Mouse (Mus musculus) layer of hippocampus, postnatal 14 days (tissue): ENCODE data around the gene Nmu. TPM values are rescaled to one million over a fixed set of nuclear protein-coding genes. Genes with fewer than 3 reads are reported as not detected.

Source experiments
- DNase-seq, 2 experiments: peaks; one replicate each; pipeline ENCODE4 v3.0.0; 2021 to 2022; ENCODE audit warnings: low spot score in 2 of 2, mixed read lengths in 1 of 2
- long read RNA-seq, 2 experiments: library from polyadenylated mRNA; stranded (forward); transcript quantifications; one replicate each; pipeline ENCODE4 v2.0.0; 2021
- total RNA-seq, 2 experiments: library from RNA; stranded (reverse); gene quantifications; 2 replicates each; pipeline ENCODE4 v1.2.3; 2021

Gene Nmu
- not detected for total RNA-seq
- long read RNA-seq, experiment 1 = 0 reads
- long read RNA-seq, experiment 2 = 0 reads

DNA sequence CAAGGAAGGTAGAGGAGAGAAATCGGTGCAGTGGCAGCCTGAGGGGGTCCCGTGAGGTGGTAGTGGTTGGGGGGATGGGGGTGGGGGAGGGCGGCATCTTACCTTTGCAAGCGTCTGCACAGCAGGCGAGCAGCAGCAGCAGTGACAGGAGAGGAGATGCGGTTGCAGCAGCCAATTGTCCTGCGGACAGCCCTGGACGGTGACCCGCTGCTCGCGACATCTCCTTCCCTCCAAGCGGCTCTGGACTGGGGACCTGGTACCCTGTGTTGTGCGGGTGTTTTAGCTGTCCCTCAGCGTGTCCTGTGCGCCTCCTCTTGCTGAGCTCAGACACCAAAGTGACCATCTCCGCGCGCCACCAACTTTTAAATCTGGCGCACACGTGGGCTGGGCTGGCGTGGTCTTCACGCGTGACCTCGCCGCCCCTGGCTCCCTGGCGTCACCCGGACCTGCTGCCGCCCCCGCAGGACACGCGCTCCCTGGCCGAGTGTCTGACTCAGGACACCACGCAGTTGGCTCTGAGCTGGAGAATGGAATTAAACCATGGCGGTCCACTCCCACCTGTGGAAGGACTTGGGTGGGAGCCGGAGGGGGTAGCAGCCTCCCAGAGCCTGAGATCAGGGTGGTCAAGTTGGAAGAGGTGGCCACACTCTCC, at the start of gene Nmu:
TSS of gene Nmu (minus strand) at position 336 of the 652 bp plus-strand sequence.
- DNase-seq = no peak

DNA sequence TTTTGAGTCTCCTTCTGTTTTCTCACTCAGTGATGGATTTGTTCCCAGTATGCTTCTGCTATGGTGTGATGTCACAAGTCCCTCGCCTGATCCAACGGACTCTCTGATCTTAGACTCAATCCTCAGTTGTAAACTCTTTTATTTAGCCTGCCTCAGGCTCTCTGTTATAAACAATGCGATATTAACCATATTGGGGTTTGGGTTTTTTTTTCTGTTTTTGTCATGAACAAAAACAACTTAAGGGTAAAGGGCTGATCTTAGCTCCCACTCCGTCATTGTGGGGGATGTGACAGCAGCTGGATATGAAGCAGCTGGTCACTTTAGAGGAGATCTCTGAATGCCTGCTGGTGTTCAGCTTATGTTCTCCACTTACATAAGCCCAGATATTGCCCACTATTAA, 48.1 kb upstream of the Nmu start:
- no peak for DNase-seq

DNA sequence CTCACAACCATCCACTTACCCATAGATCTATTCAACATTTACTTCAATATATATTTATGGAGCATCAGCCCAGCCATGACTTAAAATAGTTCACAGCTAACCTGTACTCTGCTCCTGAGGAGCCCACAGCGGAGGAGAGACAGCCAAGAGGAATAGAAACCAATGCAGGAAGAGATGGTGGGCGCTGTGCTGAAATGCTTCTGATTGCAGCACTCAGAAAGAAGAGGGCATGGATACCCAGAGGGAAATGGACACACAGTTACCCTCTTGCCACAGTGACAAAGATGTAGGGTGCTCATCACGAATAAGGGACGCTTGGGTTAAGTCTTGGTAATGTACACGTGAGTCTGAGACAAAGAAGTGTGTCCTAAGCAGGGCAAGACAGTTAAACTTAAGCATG, 30.8 kb upstream of the Nmu start:
- DNase-seq = no peak

DNA sequence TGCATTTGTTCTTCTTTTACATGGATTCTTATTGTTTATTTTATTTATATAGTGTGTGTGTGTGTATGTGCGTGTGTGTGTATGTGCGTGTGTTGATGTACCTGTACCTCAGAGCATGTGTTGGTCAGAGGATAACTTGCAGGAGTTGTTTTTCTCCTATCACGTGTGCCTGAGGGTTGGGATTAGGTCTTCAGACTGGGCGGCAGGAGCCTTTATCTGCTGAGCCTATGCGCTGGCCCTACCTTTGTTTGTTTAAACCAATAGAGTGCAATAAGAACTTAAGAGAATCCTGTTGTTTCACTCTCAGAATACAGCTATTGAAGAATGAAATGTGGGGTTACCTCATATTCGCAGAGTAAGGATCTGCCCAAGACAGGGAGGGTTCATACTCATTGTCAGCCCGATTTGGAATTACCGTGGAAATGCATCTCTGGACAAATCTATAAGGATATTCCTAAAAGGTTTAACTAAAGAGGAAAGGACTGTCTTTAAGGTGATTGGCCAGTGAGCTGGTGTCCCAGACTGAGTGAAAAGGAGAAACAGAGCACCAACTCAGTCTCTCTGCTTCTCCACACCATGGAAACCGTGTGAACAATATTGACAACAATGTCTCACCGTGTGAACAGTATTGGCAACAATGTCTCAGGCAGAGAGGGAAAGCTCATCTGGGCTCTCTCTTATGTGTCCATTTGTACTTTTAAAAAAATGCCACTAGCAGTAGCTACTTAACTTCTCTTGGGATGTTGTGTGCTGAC, 25.6 kb upstream of the Nmu start:
- DNase-seq = no peak

DNA sequence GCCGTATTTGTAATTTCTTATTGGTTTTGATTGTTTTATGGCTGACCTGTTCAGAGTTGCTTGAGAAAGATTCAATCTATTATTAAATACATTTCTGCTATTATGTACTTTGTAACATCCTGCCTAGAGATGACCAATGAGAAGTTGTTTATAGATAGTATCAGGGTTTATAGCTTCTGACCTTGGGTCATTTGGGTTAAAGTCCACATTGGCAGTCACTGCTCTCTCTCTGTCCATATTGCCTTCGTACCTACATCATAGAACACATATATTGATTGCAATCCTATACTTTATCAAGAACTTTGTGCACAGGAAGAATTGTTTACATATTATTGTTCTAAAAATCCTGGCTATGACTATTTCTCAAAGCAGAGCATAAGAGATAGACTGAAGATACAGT, 24.9 kb upstream of the Nmu start:
- DNase-seq = no peak

DNA sequence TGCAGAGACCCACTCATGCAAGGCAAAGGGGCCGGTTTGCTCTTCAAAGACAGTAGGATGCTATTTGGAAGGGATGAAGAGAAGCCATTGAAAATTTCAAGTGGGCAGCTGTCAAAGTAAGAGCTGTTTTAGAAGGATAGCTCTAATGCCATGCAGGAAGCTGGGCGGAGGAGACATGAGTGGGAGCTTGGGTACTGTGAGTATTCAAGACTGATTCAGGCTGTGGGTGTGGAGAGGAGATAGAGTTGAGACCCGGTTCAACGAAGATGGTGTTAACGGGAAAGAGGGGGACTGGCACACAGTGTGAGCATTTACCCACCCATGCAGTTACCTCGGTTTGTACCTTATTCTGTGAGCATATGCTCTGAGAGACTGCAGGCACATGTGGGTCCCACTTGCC, 20.1 kb upstream of the Nmu start:
- DNase-seq = no peak

DNA sequence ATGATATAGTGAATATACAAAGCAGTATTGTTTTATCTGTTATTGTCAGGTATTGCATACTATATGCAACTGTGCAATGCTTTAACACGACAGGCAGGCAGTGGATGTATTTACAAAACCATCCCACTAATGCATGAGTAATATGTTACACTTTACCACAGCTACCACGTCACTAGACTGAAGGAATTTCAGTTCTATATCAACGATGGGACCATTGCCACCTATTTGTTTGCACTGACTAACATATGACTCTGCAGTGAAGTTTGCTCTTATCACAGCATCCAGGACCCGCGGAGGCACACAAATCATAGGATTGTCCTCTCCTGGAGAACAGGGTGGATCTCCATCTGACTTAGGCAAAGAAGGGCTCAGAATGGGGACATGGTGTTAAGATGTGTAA, 18.2 kb upstream of the Nmu start:
- DNase-seq = no peak

DNA sequence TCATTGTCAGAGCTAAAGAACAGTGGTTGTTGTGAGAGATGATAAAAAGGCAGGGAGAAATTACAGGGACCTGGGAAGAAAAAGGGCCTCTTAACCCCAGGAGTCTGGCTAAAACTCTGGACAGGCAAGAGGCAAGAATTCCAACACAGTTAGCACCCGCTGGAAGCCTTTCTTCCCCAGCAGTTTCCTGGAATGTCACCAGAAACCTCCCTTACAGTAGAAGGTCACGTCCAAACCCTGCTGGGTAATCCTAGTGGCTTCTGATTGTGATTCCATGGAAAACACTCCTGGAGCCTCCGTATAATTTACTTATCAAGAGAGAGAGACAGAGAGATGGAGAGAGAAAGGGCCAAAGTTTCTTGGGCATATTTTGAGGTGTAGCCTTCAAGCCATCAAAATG, 15.6 kb upstream of the Nmu start:
- no peak for DNase-seq

DNA sequence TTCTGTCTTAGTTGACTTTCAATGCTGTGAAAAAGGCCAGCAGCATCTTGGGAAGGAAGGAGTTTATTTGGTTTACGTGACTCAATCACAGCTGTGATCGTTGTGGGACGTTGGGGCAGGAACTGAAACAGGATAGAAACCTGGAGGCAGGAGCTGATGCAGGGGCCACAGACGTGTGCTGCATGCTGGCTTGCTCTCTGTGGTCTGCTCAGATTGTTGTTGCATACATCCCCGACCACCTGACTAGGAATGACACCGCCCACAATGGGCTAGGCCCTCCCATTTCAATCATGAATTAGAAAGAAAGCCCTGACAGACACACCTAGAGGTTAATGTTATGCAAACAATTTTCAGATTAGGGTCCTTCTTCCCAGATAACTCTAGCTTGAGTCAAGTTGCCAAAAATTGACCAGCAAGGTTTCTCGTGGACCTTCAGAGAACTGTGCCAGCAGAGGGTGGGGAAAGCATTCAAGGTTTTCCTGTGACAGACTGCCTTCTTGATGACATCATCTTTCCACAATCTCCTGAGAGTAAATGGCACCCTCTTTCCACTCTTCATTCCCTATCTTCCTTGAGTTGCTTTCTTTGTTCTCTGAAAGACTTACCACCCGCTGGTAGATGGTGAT, 5.7 kb upstream of the Nmu start:
- no peak for DNase-seq

DNA sequence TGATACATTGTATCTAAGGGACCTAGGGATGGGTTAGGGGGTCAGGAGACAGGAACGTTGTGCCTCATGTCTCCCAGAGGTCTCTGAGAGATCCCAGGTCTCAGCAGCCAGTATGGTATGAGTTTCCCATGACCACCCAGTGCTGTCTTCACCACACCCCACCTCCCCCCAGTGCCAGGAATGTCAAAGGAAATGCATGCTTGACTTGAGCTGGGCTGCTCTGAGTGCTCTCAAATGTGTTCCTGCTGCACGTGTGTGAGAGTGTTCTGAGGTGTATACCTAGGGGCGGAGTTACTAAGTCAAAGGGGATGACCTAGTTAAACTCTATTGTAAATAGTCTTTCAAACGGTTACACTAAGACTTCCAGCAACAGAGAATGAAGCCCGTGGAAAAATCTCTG, 1.8 kb upstream of the Nmu start:
- DNase-seq = no peak

DNA sequence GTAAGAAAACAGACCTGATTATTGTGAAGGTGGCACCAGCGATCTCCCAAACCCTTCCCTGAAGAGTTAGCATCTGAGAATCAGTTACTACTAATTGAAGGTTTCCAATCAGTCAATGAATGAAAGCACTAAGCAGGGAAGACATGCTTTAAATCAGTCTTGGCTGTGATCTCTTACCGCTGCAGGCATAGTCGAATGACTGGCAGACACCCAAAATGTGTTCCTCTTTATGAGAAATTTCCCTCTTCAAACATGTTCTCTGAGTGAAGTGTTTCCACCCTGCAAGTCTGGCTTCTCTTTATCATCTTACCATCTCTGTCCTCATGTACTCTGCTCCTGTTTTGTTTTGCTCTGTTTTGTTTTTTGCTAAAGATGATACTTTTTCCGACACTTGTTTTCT, 2.8 kb downstream of the Nmu start:
- peak in 1 of 2 experiments; percentile 19 for DNase-seq

DNA sequence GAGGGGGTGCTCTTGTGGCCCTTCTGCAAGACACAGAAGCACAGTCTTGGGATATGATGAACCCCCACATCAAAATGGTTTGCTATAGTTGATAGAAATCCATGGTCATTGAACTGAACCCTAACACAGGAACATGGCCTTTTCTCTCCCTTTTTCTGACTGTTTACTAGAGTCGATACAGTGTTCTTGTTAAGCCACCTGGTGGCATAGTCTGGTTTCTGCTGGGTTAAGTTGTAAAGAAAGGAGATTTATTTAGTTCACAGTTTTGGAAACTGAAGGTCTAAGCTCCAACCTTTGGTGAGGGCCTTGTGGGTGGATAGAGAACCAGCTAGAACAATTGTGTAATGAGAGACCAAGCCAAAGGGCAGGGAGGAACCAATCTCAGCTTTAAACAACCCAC, 3.5 kb downstream of the Nmu start:
- no peak for DNase-seq

DNA sequence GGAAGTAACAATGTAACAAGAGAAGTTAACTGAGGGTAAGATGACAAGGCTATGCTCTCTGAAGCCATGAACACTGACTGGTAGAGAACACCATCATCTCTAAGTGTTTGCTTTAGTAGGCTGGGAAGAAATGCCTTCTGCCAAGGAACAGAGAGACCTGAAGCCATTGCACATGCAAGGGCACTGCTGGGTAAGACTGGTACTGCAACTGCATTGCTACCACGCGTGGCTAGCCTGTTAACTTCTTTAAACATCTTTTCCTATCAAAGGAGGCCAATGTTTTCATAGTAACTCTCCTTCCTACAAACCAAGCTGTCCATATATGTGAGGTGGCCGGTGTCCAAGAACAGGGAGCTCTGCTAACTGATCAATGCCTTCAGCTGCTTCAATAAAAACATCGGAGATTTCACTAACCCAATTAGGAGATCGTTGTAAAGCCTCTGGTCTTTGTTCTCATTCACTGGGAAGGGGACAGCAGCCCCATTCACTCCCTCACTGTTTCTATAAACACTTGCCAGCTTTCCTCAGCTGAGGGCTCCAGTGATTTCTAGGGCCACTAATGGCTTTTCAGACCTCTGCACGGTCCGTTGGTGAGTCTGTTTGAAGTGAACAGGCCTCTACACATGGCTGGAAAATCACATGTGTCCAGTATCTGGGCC, 11.5 kb downstream of the Nmu start:
- DNase-seq = peak; percentile 12 to 31

DNA sequence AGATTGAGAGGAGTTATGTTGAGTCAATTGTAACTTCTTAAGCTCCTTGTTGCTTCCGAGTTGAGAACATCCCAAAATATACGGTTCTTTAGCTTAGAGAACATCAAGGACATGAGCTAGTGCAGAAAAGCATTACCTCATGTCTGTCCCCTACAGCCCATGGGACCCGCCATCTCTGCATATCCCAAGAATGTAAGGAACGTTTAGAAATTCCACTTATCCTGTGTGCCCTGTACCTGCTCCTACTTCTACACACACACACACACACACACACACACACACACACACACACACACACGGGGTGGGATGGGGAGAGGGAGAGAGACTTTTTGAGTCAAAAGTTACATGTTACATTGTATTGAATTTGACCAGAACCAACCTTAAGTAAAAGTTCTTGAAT, 12.1 kb downstream of the Nmu start:
- DNase-seq = no peak

DNA sequence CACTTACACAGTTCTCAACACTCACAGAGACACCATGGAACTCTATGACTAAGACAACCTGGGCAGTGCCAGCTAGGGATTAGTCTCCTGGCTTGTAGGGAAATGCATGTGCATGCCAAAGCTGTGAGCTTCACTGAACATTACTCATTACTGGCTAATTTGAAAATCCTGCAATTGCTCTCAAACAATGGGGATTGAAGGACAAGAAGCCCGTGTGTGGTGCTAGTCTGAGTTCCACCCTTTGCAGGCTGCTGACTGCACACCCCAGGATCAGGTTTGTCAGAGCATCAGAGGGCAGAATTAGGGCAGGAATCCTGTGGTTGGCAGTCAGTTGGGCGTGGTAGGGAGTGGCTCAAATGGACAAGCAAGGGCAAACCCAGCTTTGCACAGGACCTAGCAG, 17.5 kb downstream of the Nmu start:
- DNase-seq = peak; percentile 17 to 62

DNA sequence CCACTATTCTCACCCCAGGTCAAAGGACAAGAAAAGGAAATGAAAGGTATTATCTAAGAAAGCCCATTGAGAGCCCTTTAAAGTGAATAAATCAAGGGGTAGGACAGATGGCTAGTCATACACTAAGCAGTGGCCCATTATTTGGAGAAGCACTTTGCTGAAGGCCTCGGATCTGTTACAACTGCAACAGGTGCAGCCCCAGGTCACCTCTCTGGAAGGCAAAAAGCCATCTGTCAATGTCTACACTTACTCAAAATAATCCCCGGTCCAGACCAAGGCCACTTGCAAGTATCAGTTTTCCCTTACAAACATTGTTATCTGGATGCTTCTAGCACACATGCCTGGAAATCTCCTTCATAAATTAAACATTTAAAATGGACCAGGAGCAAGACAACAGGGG, 22.7 kb downstream of the Nmu start:
- no peak for DNase-seq

DNA sequence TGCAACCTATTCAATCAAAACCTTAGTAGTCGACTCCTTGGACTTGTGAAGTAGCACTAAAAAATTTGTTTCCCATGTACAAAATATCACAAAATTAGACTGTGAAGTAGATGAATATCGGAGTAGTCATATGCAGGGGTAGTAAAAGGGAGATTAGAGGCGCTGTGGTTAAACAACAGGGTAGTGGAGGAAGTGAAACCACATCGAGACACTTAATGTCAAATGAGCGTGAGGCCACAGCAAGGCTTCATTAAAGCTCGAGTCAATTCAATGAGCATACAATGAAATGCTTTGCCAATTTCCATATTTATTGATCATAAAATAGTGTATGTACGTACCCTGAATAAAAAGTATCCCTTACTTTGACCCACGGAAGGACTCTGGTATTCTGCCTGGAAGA, 26.5 kb downstream of the Nmu start:
- no peak for DNase-seq

DNA sequence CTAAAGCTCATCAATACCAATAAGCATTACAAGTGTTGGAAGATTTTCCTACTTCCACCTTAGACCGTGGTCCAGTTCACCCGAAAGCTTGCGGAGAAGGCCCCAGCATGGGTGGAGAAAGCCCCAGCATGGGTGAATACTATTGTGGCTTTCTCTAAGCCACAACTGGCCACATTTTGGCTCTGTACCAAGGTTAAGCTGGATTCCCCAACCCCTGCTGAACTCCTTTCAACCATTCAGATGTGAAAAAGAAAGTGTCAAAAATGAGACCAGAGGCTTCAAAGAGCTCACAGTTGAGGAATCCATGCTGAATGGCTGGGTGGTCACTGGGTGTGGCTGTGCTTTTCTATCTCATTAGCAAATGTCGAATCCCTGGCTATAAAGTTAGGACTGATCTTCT, 29.8 kb downstream of the Nmu start:
- no peak for DNase-seq

DNA sequence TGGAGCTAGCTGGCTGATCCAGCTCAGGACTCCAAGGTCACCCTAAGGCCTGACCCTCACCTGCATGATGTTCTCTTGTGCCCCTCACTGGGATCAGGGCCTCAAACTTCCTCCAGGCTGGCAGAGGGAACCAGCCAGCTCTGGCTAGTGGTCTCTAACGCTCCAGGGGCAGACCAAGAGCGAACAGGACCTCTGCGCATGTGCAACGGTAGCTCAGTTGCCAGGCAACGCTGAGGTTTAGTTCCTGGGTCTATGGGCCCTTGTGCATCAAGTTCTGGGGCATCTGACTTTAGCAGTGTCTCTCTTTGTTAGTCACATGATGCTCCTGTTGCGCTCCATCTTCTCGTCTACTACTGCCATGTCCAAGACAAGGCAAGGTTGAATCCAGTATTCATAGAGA, 32.6 kb downstream of the Nmu start, which contains the start of gene Pdcl2:
TSS of gene Pdcl2 (minus strand) at position 204 of the 400 bp plus-strand sequence.
- no peak for DNase-seq

DNA sequence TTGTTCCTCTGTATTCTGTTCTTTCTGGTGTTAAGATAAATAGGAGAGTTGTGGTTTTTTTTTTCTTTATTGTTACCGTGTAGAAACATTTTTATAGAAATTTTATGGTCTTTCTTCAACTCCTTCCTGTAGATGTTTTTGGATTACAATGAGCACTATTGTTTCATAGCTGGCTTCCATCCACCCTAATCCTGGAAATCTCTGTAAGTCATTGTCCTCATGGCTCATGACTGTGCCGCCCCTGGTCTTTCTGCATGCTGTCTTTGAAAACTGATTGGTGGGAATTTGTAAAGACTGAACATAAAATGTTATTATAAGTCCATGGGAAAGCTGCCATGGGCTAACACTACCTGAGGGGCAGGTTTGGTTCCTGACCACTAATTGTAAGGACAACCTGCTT, 36.3 kb downstream of the Nmu start:
- DNase-seq = no peak

DNA sequence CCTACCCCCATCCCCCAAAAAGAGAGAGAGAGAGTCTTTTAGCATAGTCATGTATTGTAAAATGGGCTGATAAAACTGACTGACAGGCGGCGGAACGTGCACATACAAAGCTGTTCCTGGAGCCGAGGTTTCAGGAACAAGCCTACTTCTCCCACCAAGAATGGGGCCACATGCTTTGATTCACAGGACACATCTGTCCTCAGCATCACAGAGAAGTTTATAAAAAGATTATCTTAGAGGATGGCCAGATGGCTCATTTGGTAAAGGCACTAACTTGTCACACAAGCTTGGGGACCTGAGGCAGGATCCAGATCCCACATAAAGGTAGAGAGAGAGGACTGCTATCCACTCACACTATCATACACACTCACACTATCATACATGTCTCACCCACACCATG, 38.5 kb downstream of the Nmu start:
- no peak for DNase-seq
